Comparison of ENCODE assay signal across 18 mouse cellular contexts in the genomic region with DNA sequence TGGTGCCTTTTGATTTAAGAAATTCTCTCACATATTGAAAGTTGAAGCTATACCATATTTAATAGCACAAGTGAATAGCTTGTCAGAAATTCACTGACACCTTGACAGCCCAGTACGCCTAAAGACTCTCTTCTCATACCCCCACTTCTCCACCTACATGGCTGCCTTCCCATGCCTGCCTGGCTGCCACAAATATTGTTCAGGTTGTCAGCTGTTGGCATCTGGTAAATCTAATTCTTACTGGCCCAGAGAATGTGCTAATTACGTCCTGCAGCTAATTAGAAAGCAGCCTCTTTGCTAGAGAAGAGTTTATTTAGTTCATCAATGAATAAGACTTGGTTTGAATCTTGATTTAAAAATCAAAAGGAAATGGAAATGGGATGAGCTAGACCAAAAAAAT.
"Had no signal": no experiment of that assay in that cellular context is flagged by ENCODE, and none has a peak within 500 bp of the region (broad histone marks: within the 10 kb centered on the region; RNA-seq: fewer than 3 reads in every experiment).

No protein-coding gene starts in this region.

- H3K9me3 ChIP-seq: midbrain, embryonic 10.5 days; midbrain, embryonic 12.5 days; neural tube, embryonic 13.5 days; neural tube, embryonic 15.5 days had no signal

- ATAC-seq: midbrain, embryonic 16.5 days had no signal

- H3K9ac ChIP-seq: lung, embryonic 14.5 days; midbrain, embryonic 12.5 days; neural tube, embryonic 13.5 days; neural tube, embryonic 15.5 days had no signal

- H3K4me2 ChIP-seq: lung, embryonic 14.5 days; midbrain, embryonic 12.5 days; neural tube, embryonic 13.5 days; neural tube, embryonic 15.5 days had no signal

- H3K4me3 ChIP-seq: midbrain, embryonic 10.5 days; midbrain, embryonic 12.5 days; myocyte; neural tube, embryonic 13.5 days; neural tube, embryonic 15.5 days had no signal

- DNase-seq: lung, adult 18-20 months; lung, embryonic 14.5 days; lung, postnatal 10 days; lung, postnatal 4 days; midbrain, embryonic 14.5 days; retina, postnatal 1 day; right cerebral cortex, postnatal 14 days; right cerebral cortex, postnatal 4 days; spleen, adult 18-20 months; thymus, adult 18-20 months; thymus, postnatal 14 days; thymus, postnatal 36 days had no signal

- H3K4me1 ChIP-seq: midbrain, embryonic 10.5 days; midbrain, embryonic 12.5 days; neural tube, embryonic 13.5 days; neural tube, embryonic 15.5 days had no signal

- H3K27ac ChIP-seq: midbrain, embryonic 10.5 days; midbrain, embryonic 12.5 days; neural tube, embryonic 13.5 days; neural tube, embryonic 15.5 days had no signal

- H3K36me3 ChIP-seq: midbrain, embryonic 10.5 days; midbrain, embryonic 12.5 days; neural tube, embryonic 13.5 days; neural tube, embryonic 15.5 days had no signal

- H3K27me3 ChIP-seq: midbrain, embryonic 12.5 days; neural tube, embryonic 13.5 days; neural tube, embryonic 15.5 days had no signal
